Mouse (Mus musculus): ENCODE measurements around the gene E130114P18Rik. TPM values are rescaled to one million over a fixed set of nuclear protein-coding genes. Genes with fewer than 3 reads are reported as not detected.

E130114P18Rik gene
- polyA plus RNA-seq, 1 experiment: not detected

DNA sequence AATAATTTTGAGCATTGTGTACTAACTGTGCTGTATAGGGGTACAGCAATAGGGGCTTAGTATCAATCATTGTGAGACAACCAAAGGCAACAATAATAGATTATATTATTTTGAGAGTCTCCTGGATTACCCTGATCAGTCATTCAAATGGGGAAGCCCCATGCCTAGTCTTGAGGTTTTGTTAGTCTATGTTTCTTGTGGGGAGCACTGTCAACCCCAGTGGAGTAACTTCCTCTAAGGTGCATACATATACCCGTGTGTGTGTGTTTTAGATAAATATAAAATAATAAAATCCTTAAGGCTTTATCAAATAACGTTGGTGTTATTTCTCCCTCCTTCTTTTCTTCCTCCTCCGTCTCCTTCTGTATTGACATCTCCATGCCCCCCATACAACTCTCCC lies 208.6 kb downstream of the E130114P18Rik start:
- H3K79me2 ChIP-seq (ENCODE audit: control insufficient read depth, insufficient read depth): no peaks in the 10 kb centered on the region
- H3K36me3 ChIP-seq (ENCODE audit: control insufficient read depth, insufficient read depth): no peaks in the 10 kb centered on the region
- H3ac ChIP-seq (ENCODE audit: control insufficient read depth, insufficient read length, low read depth): no peak overlapping the region
- H3K79me3 ChIP-seq (ENCODE audit: low read depth): no peaks in the 10 kb centered on the region
- no peak for TF ChIP-seq MAX (IDR thresholded peaks at IDR 0.05)
- no peaks in the 10 kb centered on the region for H3K27me3 ChIP-seq (ENCODE audit: control insufficient read depth, insufficient read depth, insufficient read length)
- H3K4me3 ChIP-seq (ENCODE audit: insufficient read depth, poor library complexity, severe bottlenecking): no peak overlapping the region

- Histone ChIP-seq H3K27me3 (ENCODE audit: control insufficient read depth, insufficient read depth, insufficient read length) (no peaks in the 10 kb centered on the region), H3ac (ENCODE audit: control insufficient read depth, insufficient read length, low read depth) (no peak overlapping the region), H3K79me2 (ENCODE audit: control insufficient read depth, insufficient read depth) (no peaks in the 10 kb centered on the region), H3K79me3 (ENCODE audit: low read depth) (no peaks in the 10 kb centered on the region), H3K36me3 (ENCODE audit: control insufficient read depth, insufficient read depth) (no peaks in the 10 kb centered on the region), H3K4me3 (ENCODE audit: insufficient read depth, poor library complexity, severe bottlenecking) (no peak overlapping the region)
- no peak for TF ChIP-seq USF1 (IDR thresholded peaks at IDR 0.05; ENCODE audit: low read depth)
- no peak for TF ChIP-seq FOSL1 (IDR thresholded peaks at IDR 0.05; ENCODE audit: insufficient read depth, low read length, poor library complexity, severe bottlenecking)
- no peak for TF ChIP-seq MAX (IDR thresholded peaks at IDR 0.05)
- TF ChIP-seq CEBPB (IDR thresholded peaks at IDR 0.05; ENCODE audit: low read depth): no peak
- TF ChIP-seq MYOD1 (IDR thresholded peaks at IDR 0.05; ENCODE audit: control insufficient read depth, insufficient read length, low read depth): no peak
- no peak for TF ChIP-seq MYOG (IDR thresholded peaks at IDR 0.05; ENCODE audit: control insufficient read depth, extremely low read depth, insufficient read length)
- TF ChIP-seq CTCF (IDR thresholded peaks at IDR 0.05; ENCODE audit: control insufficient read depth, insufficient read depth, insufficient read length): no peak
Observed at GRCm38 (mm10) chr4:97564656-97565055, 213.2 kb downstream of the E130114P18Rik start.

DNA sequence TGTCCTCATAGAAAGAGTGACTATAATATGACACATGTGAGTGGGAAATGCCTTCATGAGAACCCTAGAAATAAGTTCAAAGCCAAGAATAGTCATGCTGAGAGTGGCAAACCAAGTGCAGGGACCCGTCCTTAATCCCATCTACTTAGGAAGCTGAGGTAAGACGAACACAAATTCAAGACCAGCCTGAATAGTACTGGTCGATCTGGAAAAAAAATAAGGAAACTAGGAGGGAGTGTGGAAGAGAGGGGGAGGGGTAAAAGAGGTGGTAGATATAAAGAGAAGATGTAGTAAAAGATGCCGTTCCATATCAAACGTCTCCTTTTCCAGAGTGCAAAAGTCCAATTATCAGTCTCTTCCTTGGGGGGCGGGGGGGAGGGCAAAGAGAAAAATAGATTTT lies 213.7 kb downstream of the E130114P18Rik start:
- TF ChIP-seq MYOG (IDR thresholded peaks at IDR 0.05; ENCODE audit: control insufficient read depth, extremely low read depth, insufficient read length) (no peak), MAX (IDR thresholded peaks at IDR 0.05) (no peak), USF1 (IDR thresholded peaks at IDR 0.05; ENCODE audit: low read depth) (no peak), MYOD1 (IDR thresholded peaks at IDR 0.05; ENCODE audit: control insufficient read depth, insufficient read length, low read depth) (no peak), FOSL1 (IDR thresholded peaks at IDR 0.05; ENCODE audit: insufficient read depth, low read length, poor library complexity, severe bottlenecking) (no peak), CEBPB (IDR thresholded peaks at IDR 0.05; ENCODE audit: low read depth) (no peak), CTCF (IDR thresholded peaks at IDR 0.05; ENCODE audit: control insufficient read depth, insufficient read depth, insufficient read length) (no peak)
- H3ac ChIP-seq (ENCODE audit: control insufficient read depth, insufficient read length, low read depth): no peak overlapping the region
- H3K27me3 ChIP-seq (ENCODE audit: control insufficient read depth, insufficient read depth, insufficient read length): no peaks in the 10 kb centered on the region
- H3K36me3 ChIP-seq (ENCODE audit: control insufficient read depth, insufficient read depth): no peaks in the 10 kb centered on the region
- H3K79me3 ChIP-seq (ENCODE audit: low read depth): no peaks in the 10 kb centered on the region
- no peak overlapping the region for H3K4me3 ChIP-seq (ENCODE audit: insufficient read depth, poor library complexity, severe bottlenecking)
- no peaks in the 10 kb centered on the region for H3K79me2 ChIP-seq (ENCODE audit: control insufficient read depth, insufficient read depth)

DNA sequence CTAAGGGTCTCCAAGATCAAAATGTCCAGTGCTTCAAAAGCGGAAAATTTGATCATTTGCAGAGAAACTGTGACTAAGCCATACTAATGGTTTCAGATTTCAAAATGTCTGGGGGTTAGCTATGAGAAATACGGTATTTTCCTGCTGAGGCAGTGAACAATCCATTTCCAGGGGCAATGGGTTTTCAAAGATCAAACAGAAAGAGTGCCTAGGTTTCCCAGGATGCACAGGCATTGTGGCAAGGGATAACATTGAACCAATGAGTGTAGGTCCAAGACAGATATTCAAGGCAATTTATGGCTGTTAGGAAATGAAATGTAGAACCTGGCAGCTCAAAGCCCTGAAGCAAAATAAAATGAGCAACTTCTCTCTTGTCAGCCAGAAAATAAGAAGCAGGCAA lies 220.3 kb downstream of the E130114P18Rik start:
- no peak for TF ChIP-seq USF1 (IDR thresholded peaks at IDR 0.05; ENCODE audit: low read depth)
- TF ChIP-seq CTCF (IDR thresholded peaks at IDR 0.05; ENCODE audit: control insufficient read depth, insufficient read depth, insufficient read length): no peak
- TF ChIP-seq MYOD1 (IDR thresholded peaks at IDR 0.05; ENCODE audit: control insufficient read depth, insufficient read length, low read depth): no peak
- TF ChIP-seq MAX (IDR thresholded peaks at IDR 0.05): no peak
- no peak for TF ChIP-seq FOSL1 (IDR thresholded peaks at IDR 0.05; ENCODE audit: insufficient read depth, low read length, poor library complexity, severe bottlenecking)
- TF ChIP-seq MYOG (IDR thresholded peaks at IDR 0.05; ENCODE audit: control insufficient read depth, extremely low read depth, insufficient read length): no peak
- no peak for TF ChIP-seq CEBPB (IDR thresholded peaks at IDR 0.05; ENCODE audit: low read depth)
- H3K79me3 ChIP-seq (ENCODE audit: low read depth): no peaks in the 10 kb centered on the region
- H3K36me3 ChIP-seq (ENCODE audit: control insufficient read depth, insufficient read depth): no peaks in the 10 kb centered on the region
- no peaks in the 10 kb centered on the region for H3K27me3 ChIP-seq (ENCODE audit: control insufficient read depth, insufficient read depth, insufficient read length)
- no peaks in the 10 kb centered on the region for H3K79me2 ChIP-seq (ENCODE audit: control insufficient read depth, insufficient read depth)
- H3K4me3 ChIP-seq (ENCODE audit: insufficient read depth, poor library complexity, severe bottlenecking): no peak overlapping the region
- H3ac ChIP-seq (ENCODE audit: control insufficient read depth, insufficient read length, low read depth): no peak overlapping the region

GRCm38 (mm10) chr4:97544016-97544415 lies 233.9 kb downstream of the E130114P18Rik start:
- H3K4me3 ChIP-seq (ENCODE audit: insufficient read depth, poor library complexity, severe bottlenecking): no peak overlapping the region
- TF ChIP-seq FOSL1 (IDR thresholded peaks at IDR 0.05; ENCODE audit: insufficient read depth, low read length, poor library complexity, severe bottlenecking) (no peak), MYOG (IDR thresholded peaks at IDR 0.05; ENCODE audit: control insufficient read depth, extremely low read depth, insufficient read length) (no peak), CEBPB (IDR thresholded peaks at IDR 0.05; ENCODE audit: low read depth) (no peak), CTCF (IDR thresholded peaks at IDR 0.05; ENCODE audit: control insufficient read depth, insufficient read depth, insufficient read length) (no peak), MAX (IDR thresholded peaks at IDR 0.05) (no peak), USF1 (IDR thresholded peaks at IDR 0.05; ENCODE audit: low read depth) (no peak)
- no peak overlapping the region for H3ac ChIP-seq (ENCODE audit: control insufficient read depth, insufficient read length, low read depth)
- H3K27me3 ChIP-seq (ENCODE audit: control insufficient read depth, insufficient read depth, insufficient read length): no peaks in the 10 kb centered on the region
- no peaks in the 10 kb centered on the region for H3K79me2 ChIP-seq (ENCODE audit: control insufficient read depth, insufficient read depth)
- no peaks in the 10 kb centered on the region for H3K79me3 ChIP-seq (ENCODE audit: low read depth)
- no peaks in the 10 kb centered on the region for H3K36me3 ChIP-seq (ENCODE audit: control insufficient read depth, insufficient read depth)

DNA sequence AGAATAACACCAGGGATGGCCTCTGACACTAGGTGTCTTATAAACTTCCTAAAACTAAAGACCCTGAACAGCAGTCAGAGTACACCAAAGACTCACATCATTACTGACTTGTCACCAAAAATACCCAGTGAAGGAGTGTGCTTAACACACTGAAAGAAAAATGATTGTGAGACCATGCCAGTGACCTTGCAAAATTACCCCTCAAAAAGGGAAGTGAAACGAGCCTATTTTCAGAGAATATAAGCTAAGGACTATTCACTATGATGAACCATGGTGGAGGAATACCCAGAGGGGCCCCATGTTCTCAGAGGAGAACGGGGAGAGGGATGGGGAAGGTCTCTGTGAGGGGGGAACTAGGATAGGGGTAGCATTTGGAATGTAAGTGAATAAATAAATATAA lies 245.8 kb downstream of the E130114P18Rik start:
- H3K79me2 ChIP-seq (ENCODE audit: control insufficient read depth, insufficient read depth): no peaks in the 10 kb centered on the region
- no peaks in the 10 kb centered on the region for H3K27me3 ChIP-seq (ENCODE audit: control insufficient read depth, insufficient read depth, insufficient read length)
- no peak for TF ChIP-seq MAX (IDR thresholded peaks at IDR 0.05)
- no peak for TF ChIP-seq USF1 (IDR thresholded peaks at IDR 0.05; ENCODE audit: low read depth)
- TF ChIP-seq CEBPB (IDR thresholded peaks at IDR 0.05; ENCODE audit: low read depth): no peak
- no peak for TF ChIP-seq FOSL1 (IDR thresholded peaks at IDR 0.05; ENCODE audit: insufficient read depth, low read length, poor library complexity, severe bottlenecking)
- no peak for TF ChIP-seq MYOG (IDR thresholded peaks at IDR 0.05; ENCODE audit: control insufficient read depth, extremely low read depth, insufficient read length)
- no peak for TF ChIP-seq CTCF (IDR thresholded peaks at IDR 0.05; ENCODE audit: control insufficient read depth, insufficient read depth, insufficient read length)
- no peak for TF ChIP-seq MYOD1 (IDR thresholded peaks at IDR 0.05; ENCODE audit: control insufficient read depth, insufficient read length, low read depth)

More for the DNA sequence above, 245.8 kb downstream of the E130114P18Rik start:
- H3K79me3 ChIP-seq (ENCODE audit: low read depth): no peaks in the 10 kb centered on the region
- H3K36me3 ChIP-seq (ENCODE audit: control insufficient read depth, insufficient read depth): no peaks in the 10 kb centered on the region
- no peak overlapping the region for H3ac ChIP-seq (ENCODE audit: control insufficient read depth, insufficient read length, low read depth)
- H3K4me3 ChIP-seq (ENCODE audit: insufficient read depth, poor library complexity, severe bottlenecking): no peak overlapping the region

All from C2C12 (cell line).